Mouse (Mus musculus) regulatory T cell (primary cell): ENCODE data around the gene Fkbp7.

Experiments
- in situ Hi-C: fragments of 300-600 bp; cut with MboI, MseI; formaldehyde crosslinking; loops from one replicate; pipeline ENCODE4 v1.15.1; 2025; ENCODE audit warnings: high pct_unique_total_duplicates

Gene Fkbp7

DNA sequence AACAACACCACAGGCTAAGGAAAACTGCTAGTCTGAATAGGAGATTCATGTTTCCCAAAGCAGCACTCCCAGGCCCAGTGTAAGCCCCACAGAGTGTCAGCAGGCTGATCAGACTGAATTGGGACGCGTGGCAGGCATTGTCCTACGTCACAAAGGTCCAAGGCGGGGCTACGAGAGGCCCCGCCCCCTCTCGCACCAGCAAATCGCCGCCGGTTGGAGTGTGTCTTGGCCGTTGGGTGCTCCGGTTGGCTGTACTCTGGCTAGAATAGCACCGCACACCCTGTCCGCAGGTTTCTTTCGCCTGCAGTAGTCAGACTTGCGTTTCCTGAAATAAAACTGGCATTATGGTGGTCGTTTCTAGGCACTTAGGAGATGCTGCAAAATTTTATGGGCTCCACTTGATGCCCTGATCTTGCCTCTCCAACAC, at the start of gene Fkbp7:
TSS of gene Fkbp7 (minus strand) at position 151 of the 427 bp plus-strand sequence.
- in situ Hi-C loops = loop anchor here (25.0 kb wide), 1 partner anchor 786 kb away; no protein-coding TSS in a partner anchor

DNA sequence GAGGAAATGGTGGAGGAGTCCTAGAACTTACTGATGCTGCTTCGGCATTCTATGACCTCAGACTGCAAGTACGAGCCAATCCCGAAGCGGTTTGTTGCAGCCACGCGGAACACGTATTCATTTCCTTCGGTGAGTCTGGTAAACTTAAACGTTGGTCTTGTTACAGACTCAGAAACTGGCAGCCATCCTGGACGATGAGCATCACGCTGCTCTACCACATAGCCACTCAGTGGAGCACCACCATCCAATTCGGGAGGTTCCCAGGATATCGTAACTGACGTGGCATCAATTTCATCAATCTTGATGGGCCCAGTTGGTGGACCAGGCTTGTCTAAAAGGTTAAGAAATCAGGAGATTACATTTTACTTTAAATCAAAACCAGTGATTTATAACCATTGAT, 46.7 kb upstream of the Fkbp7 start:
- in situ Hi-C loops = no loop called here

DNA sequence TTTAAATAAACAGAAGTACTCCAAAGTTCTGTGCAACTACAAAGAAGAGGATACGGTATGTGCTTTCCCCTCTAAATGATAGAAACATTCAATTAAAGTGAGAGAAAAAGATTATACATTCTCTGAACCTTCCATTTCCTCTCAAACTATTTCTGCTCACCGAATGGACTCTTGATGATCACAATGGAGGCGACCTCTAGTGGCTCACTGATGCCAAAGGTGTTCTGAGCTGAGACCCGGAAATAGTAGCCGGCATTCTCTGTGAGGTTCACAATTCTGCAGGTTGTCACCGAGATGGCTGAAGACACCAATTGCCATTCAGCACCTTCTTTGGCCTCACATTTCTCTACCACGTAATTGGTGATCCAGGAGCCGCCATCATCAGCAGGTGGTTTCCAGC, 42.1 kb upstream of the Fkbp7 start:
- in situ Hi-C loops = no loop called here

DNA sequence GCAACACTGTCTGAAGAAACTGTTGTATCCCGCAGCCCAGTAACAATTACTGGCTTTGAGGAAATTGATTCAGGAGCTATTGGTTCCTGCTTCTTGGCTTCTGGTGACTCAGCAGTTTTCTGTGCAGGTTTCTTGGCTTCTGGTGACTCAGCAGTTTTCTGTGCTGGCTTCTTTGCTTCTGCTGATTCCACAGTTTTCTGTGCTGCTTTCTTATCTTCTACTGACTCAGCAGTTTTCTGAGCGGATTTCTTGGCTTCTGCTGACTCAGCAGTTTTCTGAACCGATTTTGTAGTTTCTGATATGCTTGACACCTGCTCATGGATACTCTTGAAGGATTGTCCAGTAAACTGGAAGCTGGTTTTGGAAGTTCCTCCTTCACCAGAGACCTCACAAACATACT, 35.6 kb upstream of the Fkbp7 start:
- in situ Hi-C loops = no loop called here

DNA sequence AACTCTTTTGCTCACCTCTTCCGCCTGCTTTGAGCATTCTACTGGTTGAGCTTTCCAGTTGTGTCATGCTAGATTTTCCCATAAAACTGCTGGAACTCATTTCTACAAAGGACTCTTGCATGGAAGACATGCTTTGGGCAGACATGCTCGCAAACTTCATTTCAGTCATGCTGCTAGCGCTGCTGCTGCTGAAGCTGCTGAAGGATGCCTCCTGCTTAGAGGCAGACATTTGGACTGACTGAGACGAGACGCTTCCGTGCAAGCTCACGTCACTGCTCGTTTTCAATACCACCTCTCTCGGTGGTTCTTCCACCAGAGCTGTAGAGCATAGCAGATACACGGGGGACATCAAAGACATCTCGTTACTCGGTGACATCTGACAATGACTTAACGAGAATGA, 32.7 kb upstream of the Fkbp7 start:
- in situ Hi-C loops = no loop called here

DNA sequence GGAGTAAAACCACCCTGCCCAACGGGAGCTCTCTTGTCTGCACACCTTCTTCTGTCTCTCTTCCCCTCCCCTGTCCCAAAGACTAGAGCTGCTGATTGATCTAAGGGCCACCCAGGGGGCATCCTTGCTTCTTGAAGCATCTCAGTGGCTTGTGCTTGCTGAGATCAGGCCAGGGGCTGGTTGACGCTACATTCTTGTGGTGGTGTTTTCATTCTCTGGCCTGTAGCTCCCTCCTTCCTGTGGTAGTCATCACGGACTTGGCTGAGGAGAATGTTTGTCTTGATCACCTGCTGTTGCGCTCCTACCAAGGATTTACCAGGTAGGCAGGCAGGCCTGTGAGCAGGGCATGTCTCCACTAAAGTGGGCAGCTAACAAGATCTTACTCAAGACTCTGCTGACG, 29.8 kb upstream of the Fkbp7 start:
- in situ Hi-C loops = no loop called here

DNA sequence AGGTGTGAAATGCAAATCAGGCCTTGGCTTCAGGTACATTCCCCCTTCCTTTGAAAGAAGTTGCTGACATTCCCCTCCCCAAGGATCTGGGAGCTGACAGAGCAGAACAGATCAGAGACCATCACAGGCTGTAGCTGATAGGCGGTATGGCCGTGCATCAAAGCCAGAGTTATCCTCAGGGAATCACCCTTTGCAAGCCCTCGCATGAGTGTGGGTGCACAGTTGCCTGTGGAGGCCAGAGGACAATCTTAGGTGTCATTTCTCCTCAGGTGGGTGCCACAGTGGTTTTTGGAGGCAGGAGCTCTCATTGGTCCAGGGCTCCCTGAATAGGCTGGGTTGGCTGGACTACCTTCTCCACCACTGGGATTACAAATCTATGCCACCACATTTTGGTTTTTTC, 29.3 kb upstream of the Fkbp7 start:
- in situ Hi-C loops = no loop called here

DNA sequence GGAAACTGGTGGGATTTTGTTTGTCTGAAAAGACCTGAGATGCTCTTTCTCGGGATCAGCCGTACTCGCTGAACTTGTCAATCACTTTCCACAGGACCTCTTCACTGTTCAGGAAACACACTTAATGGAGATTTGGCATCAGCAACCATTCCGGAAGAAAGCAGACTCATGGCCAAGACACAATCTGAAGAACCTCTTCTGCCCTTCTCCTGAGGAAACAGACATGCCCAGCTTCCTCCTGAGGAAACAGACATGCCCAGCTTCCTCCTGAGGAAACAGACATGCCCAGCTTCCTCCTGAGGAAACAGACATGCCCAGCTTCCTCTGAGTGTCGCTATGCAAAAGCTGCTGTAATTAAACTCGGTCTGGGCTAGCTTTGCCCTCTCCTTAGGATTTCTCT, 22.4 kb upstream of the Fkbp7 start:
- in situ Hi-C loops = loop anchor here (10.0 kb wide), 1 partner anchor 1230 kb away; no protein-coding TSS in a partner anchor

DNA sequence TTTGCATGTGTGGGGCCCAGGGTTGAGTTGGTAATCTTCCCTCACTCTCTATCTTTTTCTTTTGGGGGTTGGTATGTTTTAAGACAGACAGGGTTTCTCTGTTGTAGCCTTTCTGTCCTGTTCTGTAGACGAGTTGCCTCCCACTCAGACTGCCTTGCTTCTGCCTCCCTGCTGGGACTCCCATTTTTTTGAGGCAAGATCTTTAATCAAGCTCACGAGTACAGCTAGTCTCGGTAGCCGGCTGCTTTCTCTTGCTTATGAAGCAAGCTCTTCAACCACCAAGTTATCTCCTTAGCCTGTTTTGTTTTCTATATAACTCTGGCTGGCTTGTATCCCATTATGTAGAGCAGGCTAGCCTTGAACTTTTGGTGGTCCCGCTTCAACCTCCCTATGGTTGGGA, 20.8 kb upstream of the Fkbp7 start:
- in situ Hi-C loops = loop anchor here (10.0 kb wide), 1 partner anchor 1231 kb away; no protein-coding TSS in a partner anchor

DNA sequence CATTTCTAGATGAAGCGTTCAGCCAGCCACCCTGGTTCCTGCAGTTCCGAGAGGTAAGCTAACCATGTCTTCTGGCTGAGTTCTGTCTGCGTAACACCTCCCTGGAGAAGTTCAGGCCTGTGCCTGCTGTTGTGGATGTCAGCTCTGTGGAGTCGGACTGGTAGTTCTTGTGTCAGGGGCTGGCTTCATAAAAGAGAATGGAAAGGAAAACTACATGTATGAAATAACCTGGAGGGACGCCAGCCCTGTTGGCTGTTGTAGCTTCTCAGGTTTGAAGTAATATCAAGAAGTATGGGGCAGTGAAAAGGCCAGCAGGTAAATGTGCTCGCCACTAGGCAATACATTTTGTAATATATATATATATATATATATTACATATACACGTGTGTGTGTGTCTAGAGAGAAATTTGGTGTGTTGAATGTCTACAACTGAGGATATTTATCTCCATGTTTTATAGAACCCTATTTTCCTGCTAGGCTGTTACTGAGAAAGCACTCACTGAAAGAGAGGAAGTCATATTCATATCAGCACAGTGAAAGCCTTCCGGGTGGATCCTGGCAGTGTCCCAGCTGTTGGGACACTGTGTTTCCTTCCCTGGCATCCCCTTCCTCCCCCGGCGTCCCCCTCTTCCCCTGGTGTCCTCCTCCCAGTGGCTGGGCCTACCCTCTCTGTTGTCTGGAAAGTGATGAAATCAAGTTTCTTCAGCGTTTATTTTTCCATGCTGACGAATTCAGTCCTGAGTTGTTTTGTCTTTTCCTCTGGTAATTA, 17.7 kb upstream of the Fkbp7 start:
- in situ Hi-C loops = loop anchor here (10.0 kb wide), 1 partner anchor 1234 kb away; no protein-coding TSS in a partner anchor

DNA sequence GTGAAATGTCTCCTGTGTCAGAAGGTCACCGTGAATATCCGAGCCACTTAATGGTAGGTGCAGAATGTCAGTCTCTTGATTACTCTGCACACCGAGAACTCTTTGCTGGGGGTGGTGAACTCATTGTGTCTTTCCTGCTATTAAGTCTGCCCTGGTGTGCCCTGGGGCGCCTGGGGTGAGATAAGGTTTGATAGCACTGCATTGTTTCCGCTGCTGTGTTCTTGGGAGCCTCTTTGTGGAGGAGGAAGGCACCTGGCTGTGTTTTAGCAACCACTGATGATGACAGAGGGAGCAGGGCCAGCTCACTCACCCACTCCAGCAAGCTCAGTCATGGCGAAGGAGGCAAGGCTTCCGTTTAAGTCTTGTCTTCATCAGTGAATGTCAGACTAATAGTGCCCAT, 15.2 kb upstream of the Fkbp7 start:
- in situ Hi-C loops = no loop called here

DNA sequence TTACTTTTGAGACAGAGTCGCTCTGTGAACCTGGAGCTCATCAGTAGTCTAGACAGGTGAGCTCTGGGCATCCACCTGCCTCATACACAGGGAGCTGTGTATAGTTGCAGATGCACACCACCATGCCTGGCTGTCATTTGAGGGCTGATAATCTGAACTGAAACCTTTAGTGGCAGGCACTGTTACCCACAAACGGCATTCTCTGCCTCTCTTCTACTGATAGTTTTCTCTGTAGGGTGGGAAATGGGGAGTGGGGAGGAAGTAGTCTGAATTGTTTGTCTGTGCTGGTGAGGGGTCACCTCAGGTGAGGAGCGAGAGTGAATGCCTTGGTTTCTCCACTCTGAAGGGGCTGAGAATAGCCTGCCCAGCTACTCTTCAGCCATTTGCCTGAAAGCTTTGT, 14.7 kb upstream of the Fkbp7 start:
- in situ Hi-C loops = no loop called here

DNA sequence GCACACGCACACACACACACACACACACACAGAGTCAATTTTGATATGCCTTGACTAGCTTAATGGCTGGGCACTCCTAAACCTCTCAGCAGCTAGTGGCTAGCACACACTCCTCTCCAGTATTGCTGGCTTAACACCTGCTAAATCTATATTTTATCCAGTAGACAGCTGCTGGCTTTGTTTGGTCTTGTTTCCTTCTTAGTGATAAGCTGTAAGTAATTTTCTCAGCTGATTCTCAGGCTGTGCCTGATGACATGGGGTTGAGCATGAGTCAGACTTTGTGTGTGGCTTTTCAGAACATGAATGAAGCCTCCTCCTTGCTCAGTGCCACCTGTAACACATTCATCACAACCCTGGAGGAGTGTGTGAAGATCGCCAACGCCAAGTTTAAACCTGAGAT, 14.1 kb upstream of the Fkbp7 start:
- in situ Hi-C loops = no loop called here

DNA sequence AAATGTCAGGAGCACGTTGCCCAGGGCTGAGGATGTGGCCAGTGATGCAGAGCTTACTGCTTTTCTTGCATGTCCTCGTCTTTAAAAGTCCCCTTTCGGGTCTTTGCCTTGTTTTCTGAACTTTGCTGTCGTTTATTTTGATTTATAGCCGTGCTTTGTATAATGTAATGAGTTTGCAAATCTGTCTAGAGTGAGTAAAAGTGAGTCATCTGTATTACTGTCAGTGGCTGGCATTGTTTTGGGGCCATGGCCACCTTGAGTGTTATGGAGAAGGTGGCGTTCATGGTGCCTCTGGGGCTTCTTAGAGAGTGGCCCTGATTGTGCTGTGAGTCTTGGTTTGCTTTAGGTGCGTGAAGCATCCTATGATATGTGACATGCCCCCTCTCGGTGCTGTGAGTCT, 9.4 kb upstream of the Fkbp7 start:
- in situ Hi-C loops = loop anchor here (5.0 kb wide), 1 partner anchor 310 kb away; no protein-coding TSS in a partner anchor

DNA sequence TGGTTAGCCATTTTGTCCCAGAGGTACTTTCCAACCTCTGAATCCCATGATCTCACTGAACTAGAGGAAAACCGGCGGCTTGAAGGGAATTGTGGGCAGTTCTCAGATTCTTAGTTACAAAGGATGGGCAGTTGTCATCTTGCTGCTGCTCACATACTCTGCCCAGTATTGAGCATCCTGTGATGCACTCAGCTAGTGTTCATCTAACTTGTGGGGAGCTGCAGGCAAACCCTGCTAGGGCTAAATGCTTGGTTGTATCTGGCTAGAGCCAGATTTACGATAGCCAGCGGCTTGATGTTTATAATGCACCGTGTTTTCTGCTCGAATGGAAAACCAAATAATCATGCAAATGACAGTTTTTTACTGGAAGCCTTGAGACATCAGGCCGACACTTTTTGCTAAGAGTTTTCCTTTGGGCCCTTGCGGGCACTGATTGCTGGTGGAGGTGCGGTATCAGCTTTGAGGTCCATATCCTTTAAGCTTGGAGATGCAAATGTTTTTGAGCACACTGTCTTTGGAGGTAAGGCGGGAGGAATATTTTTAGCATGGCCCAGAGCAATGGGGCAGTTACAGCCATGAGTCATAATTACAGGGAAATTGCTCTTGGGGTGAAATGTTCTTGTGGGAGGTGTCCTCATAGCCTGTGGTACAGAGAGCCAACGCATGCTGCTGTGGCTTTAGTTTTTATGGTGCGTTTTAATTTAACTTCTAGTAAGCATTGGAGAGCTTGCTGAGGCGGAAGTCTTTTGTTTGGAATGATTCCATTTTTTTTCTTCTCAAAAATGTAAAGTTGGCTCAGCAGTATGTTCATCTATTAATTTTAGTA, 3.7 kb upstream of the Fkbp7 start:
- in situ Hi-C loops = no loop called here

DNA sequence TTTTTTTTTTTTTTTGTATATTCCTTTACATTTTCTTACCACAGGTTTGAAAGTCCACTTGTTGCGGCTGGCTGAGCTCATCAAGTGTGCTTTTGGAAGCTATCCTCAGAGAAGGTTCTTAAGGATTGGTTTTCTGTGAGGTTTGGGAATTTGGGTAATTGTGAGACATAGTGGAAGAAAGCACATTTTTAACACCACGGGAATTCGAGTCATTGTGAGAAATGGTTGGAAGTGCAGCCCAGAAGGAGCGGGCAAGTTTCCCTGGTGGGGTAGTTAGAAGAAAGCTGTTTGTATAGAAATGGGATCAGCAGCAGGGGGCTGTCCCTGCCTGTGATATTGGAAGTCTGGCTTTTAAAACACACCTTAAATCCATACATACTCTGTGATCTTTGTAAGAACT, 3.0 kb upstream of the Fkbp7 start:
- in situ Hi-C loops = no loop called here

DNA sequence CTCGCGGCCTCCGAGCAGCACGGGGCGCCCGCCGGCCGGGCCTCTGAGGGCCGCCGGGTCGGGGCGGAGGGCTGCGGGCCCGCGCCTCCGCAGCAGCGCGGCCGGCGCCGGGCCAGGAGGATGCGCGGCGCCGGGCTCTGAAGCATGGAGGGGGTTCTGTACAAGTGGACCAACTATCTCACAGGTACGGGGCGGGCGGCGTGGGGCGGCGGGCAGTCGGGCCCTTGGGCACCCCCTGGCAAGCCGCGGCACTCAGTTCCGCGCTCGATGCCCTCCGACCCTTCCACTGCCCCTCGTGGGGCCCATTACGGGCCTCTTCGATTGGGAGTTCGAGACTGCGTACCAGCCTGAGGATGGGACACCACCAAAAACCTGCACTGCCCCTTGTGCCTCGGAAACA, 2.5 kb upstream of the Fkbp7 start:
- in situ Hi-C loops = no loop called here

DNA sequence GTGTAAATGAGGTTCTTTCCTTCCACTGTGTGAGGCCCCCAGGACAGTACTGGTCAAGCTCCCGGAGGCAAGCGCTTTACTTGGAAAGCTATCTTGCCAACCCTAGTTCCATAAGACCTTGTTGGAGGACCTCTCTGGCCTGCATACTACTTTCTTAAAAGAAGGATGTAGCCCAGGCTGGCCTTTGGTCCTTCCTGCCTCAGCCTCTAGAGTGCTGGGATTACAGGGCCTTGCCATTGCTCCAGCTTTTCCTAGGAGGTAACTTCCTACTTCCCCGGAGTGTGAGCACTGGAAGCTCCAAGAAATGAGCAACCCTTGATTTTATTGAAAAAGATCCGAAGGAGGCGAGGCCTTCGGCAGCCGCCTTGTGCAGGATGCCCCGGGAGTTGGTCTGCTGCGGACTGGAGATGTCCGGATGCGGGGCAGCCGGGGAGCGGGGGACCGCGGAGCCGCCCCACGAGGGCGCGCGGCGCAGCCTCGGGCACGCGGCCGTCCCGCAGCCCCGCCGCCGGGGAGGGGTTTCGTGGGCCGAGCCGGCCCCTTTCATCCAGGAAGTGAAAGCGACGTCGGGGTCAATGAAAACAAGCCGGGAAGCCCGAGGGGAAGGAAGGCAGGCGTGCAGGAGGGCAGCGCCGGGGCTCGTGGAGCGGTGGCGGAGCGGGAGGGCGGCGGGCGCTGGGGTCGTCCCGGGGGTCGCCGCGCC, 2.0 kb upstream of the Fkbp7 start, which contains the start of gene Plekha3:
TSS of gene Plekha3 (plus strand) at position 557 of the 703 bp plus-strand sequence.
- in situ Hi-C loops = loop anchor here (25.0 kb wide), 1 partner anchor 788 kb away; no protein-coding TSS in a partner anchor

DNA sequence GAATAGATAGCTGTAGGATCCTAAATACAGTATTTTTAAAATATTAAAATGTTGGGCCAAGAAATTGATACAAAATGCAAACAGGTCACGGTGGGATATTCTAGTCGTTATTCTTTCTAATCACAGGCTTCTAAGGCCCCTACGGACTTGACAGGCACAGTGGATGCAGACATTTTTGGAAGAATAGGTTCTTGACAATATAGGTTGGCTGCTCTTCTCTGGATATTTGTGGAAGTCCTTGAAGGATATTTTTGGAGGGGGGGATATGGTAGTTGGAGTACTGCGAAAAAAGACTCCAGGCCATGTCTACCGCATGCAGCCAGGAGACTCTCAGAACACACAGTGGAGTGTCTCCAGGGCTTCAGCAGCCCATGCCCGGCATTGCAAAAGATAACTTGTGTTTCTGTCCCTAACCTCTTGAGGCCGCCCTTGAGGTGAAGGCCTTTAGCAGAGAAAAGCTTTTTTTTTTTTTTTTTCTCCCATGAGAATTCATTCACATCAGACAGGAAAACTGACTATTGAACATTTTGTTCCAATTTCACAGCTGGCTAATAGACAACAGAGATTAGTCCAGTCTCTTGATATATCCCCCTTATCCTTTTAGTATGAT, 661 bp upstream of the Fkbp7 start:
- in situ Hi-C loops = loop anchor here (25.0 kb wide), 1 partner anchor 786 kb away; no protein-coding TSS in a partner anchor

DNA sequence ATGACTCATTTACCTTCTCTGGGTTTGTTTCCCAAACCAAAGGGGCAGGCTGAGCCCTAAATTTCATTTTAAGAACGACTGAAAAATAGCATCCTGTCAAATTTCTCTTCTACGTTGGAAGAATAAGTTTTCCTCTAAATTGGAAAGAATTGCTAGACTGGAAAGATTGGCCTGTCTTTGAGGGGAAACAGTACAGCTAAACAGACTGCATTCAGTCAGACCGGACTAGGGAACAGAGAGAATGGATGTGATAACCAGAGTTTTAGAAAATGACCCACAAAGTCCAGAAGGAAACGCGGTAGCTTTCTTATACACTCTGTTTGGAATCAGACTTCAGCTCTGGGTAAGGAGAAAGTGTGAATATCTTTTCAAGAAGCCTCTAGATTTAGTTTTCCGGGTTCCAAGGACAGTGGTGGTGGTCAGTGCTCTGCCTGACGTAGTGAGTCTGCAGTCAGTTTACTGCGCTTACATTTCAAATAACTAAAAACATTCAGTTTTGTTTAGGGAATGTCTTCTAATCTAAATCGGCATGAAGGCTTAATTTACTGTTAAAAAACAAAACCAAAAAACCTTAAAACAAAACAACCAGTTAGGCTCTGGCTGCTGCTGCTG, 676 bp downstream of the Fkbp7 start:
- in situ Hi-C loops = loop anchor here (25.0 kb wide), 1 partner anchor 785 kb away; no protein-coding TSS in a partner anchor

DNA sequence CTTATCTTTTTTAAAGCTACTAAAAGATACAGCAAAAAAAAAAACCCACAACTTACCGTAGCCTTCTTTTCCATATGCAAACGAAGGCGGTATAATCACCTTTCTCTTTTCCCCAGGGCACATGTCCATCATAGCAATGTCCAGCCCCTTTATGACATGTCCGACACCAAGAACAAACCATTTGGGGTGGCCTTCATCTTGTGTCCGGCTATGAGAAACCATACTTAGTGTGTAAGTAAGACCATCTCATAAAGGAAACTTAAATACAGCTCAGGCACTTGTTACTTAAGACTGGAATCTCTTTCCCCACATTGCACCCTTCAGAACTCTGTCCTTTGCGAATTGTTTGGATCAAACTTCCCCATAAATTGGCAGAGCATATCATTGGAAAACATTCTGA, 1.3 kb downstream of the Fkbp7 start:
- in situ Hi-C loops = loop anchor here (25.0 kb wide), 1 partner anchor 784 kb away; no protein-coding TSS in a partner anchor
